Mouse (Mus musculus): ENCODE results near the gene Crlf1.

The Crlf1 gene

DNA sequence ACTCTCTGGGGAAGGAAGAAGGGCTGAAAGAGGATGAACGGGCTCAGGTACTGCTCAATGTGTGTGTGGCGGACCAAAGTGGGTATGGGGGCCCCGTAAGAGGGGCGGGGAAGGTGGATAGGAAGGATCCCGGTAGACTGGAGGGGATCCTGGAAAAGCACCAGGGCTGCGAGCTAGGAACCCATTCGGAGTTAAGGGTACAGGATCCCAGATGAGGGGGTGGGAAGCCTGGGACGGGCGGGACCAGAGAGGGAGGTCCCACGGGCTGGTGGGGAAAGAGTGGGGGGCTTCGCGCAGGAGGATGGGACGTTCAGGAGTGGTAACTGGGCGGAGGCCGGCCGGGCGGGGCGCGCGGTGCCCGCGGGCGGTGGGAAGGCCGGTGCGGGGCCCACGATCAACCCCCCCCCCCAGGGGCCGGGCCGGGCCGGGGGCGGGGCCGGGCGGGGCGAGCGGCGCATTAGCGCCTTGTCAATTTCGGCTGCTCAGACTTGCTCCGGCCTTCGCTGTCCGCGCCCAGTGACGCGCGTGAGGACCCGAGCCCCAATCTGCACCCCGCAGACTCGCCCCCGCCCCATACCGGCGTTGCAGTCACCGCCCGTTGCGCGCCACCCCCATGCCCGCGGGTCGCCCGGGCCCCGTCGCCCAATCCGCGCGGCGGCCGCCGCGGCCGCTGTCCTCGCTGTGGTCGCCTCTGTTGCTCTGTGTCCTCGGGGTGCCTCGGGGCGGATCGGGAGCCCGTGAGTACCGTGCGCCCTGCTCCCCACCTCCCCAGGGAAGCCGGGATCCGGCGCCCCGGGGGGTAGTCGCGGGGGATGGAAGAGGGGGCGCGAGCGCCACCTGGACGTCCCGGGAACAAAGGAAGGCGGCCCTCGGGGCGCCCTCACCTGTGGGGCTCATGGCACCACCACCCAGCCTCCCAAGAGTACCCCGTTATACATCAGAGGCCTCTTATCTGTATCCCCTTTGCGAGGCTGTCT, at the start of gene Crlf1:
Gene Crlf1, plus strand, starts transcription at position 495 of the 977 bp plus-strand sequence.
- DNase-seq (ENCODE audit: low read depth in 1 of 2, low spot score in 2 of 2), result no peak

- no peak for DNase-seq (ENCODE audit: low read depth in 1 of 2, low spot score in 2 of 2)
Observed at GRCm38 (mm10) chr8:70443326-70443725, 49.6 kb upstream of the Crlf1 start.

DNA sequence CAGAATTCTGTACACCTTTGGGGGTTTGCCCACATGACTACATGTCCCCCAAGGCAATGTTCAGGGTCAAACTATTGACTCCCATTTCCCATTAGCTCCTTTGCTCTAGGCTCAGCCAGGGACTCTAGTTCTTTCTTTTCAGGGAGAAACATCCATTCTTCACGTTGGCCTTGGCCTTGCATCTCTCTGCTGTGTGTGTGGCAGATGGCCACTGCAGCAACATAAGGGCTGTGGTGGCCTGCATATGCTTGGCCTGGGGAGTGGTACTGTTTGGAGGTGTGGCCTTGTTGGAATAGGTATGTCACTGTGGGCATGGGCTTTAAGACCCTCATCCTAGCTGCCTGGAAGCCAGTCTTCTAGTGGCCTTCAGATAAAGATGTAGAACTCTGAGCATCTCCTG, 47.0 kb upstream of the Crlf1 start:
- no peak for DNase-seq (ENCODE audit: low read depth in 1 of 2, low spot score in 2 of 2)

DNA sequence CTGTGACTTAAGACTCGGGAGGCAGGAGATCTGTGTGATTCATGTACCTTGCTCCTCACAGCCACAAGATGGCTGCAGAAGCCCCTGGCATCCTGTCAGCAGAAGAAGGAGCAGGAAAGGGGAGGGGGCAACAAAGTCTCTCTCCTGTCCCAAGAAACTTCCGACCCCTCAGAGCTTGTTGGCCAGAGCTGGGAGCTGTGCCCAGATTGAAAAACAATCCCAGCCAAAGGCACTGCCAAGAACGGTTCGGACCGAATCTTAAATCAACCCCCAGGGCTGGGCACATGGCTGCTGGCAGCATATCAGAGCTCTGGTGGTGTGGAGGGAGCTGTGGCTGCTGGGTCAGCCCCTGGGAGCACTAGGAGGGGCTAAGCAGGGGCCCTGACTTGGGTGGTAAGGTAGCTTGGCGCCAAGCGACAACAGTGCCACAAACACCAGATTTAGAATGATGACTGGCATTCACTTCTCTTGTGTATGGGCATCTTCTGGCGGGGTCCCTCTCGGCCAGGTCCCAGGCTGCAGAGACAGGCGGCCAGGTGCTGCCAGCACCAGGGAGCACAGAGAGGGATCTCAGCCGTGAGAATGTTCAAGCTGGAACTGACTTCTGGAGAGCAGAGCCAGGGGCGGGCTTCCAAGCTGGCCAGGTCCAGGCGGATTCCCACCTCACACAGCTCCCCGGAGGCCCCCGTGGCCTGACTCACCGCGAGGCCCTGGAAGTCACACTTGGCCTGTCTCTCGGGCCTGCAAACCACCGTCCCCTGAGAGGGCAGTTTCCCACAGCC, 45.1 kb upstream of the Crlf1 start:
- no peak for DNase-seq (ENCODE audit: low read depth in 1 of 2, low spot score in 2 of 2)

DNA sequence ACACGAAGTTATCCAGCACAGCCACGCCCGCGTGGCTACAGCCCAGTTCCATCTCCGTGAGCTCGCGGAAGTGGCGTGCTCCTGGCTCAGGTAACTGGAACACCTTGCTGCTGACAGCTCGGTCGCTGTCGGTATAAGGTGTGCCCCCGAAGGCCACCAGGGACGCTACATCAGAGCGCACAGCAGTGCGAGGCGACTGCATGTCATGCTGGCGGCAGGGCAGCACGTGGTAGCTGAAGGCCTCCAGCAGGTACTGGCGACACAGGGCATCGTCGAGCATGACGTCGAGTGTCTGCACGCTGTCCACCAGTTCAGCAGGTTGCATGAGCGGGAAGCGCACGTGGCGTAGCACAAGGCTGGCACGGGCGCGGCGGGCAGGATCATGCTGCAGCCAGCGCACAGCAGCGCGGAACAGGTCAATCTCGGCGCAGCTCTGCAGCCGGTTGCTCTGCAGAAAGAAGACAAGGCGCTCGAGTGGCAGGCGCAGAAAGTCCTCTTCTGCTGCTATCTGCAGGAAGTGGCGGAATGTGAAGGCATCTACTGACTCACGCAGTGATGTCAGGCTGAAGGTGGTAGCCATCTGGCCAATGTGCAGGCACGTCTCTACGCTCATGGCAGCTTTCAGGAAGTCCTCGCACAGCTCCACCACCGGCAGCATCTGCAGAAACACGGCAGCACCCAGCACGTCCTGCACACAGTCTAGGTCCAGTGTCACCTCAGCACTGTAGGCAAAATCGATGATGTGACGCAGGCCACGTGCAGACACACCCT, 40.6 kb upstream of the Crlf1 start:
- no peak for DNase-seq (ENCODE audit: low read depth in 1 of 2, low spot score in 2 of 2)

- DNase-seq (ENCODE audit: low read depth in 1 of 2, low spot score in 2 of 2), result no peak
Observed at GRCm38 (mm10) chr8:70453852-70454251, 39.1 kb upstream of the Crlf1 start.

GRCm38 (mm10) chr8:70456996-70457395, 36.0 kb upstream of the Crlf1 start:
- no peak for DNase-seq (ENCODE audit: low read depth in 1 of 2, low spot score in 2 of 2)

- DNase-seq (ENCODE audit: low read depth in 1 of 2, low spot score in 2 of 2), result no peak
Observed at GRCm38 (mm10) chr8:70457882-70458281, 35.1 kb upstream of the Crlf1 start.

- no peak for DNase-seq (ENCODE audit: low read depth in 1 of 2, low spot score in 2 of 2)
Observed at GRCm38 (mm10) chr8:70458462-70458861, 34.5 kb upstream of the Crlf1 start.

GRCm38 (mm10) chr8:70459636-70460035, 33.3 kb upstream of the Crlf1 start:
- DNase-seq (ENCODE audit: low read depth in 1 of 2, low spot score in 2 of 2), result no peak

DNA sequence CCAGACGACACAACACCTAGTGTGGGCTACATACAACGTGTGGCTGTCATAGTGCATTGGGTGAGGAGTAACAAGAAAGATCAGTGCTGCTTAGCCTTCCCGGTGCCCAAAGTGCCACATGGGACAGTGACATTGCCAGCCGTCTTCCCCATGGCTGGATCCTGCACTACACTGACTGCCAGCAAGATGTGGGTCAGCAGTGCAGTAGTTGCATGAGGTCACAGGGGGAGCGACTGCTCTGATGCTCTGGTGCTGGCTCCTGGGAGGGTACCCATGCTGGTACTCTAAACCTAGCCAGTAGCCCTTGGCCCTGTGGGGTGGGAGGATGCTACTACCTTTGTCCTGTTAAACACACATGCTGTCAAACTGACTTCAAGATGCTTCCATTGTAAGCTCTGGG, 32.8 kb upstream of the Crlf1 start:
- no peak for DNase-seq (ENCODE audit: low read depth in 1 of 2, low spot score in 2 of 2)

- no peak for DNase-seq (ENCODE audit: low read depth in 1 of 2, low spot score in 2 of 2)
Observed at GRCm38 (mm10) chr8:70460606-70461005, 32.4 kb upstream of the Crlf1 start.

GRCm38 (mm10) chr8:70461765-70462515, 31.0 kb upstream of the Crlf1 start:
- DNase-seq (ENCODE audit: low read depth in 1 of 2, low spot score in 2 of 2), result no peak

DNA sequence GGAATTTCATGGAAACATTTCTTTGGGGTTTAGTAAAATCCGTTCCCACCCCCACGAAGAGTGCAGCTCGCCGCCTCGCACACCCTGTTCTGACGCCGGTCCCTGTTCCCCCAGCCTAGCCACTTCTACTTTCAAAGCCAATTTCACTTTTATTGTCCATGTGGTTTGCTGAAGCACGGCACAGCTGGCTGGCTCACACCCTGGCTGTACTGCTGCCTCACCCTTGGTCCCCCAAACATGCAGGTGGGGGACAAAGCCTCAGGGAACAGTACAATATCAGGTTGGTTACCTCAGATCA, 30.5 kb upstream of the Crlf1 start:
- DNase-seq (ENCODE audit: low read depth in 1 of 2, low spot score in 2 of 2), result no peak

DNA sequence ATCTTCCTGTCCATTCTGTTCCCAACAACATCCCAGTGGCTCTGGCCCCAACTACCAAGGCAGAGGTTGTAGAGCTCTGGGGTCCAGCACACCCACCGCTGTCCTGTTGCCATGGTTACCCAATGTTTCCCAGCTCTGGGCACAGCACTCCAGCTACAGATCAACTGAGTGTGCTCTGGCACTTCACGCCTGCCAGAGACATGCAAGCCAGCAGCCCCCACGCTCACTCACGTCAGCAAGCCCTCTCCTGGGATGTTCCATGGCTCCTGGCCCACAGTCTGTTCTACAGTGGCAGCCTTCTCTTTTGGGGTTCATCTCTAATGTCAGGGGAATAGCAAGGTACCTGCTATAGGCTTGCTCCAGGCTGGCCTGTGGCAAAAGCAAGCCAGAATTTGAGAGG, 29.7 kb upstream of the Crlf1 start:
- DNase-seq (ENCODE audit: low read depth in 1 of 2, low spot score in 2 of 2), result no peak

DNA sequence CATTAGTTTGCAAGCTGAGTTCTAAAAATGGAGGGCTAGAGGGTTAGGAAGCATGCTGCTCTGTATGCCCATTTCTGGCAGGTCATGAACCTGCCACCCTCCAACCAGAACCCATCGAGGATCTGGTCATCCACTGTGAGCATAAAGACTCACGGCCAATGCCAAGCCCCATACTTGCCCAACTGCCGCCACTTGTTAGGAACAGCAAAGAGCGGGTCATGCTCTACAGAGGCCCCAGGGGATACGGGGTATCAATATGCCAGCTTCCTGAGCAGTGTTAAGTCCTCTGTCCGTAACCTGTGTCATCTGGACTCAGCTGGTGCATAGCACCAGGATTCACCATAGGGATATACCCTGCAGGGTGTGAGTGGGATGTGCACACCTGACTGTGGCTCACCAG, 28.8 kb upstream of the Crlf1 start:
- no peak for DNase-seq (ENCODE audit: low read depth in 1 of 2, low spot score in 2 of 2)

- DNase-seq (ENCODE audit: low read depth in 1 of 2, low spot score in 2 of 2), result no peak
Observed at GRCm38 (mm10) chr8:70465701-70466100, 27.3 kb upstream of the Crlf1 start.

- no peak for DNase-seq (ENCODE audit: low read depth in 1 of 2, low spot score in 2 of 2)
Observed at GRCm38 (mm10) chr8:70466305-70466704, 26.7 kb upstream of the Crlf1 start.

DNA sequence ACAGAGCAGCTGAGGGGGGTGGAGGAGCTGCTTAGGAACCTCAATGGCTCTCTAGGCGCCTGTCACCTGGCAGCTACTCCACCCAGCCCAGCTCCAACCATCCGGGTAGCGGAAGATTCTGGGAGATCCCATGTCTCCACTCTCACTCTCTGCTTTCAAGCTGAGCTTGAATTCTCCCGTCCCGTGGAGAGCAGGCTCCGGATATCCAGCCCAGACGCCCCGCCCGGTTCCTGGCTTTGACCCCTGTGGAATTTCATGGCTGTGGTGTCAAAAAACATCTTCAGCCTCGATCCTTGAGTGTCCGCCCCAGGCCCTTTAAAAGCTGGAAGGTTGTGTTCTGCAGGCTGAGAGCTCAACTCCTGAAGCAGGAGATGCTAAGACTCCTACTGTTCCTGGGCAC, 26.2 kb upstream of the Crlf1 start:
- no peak for DNase-seq (ENCODE audit: low read depth in 1 of 2, low spot score in 2 of 2)

- DNase-seq (ENCODE audit: low read depth in 1 of 2, low spot score in 2 of 2), result no peak
Observed at GRCm38 (mm10) chr8:70467229-70467725, 25.7 kb upstream of the Crlf1 start.

- no peak for DNase-seq (ENCODE audit: low read depth in 1 of 2, low spot score in 2 of 2)
Observed at GRCm38 (mm10) chr8:70467907-70468306, 25.1 kb upstream of the Crlf1 start.

Measured in monocyte, adult 2 months (primary cell).